Mouse (Mus musculus) hindbrain, embryonic 14.5 days (tissue): ENCODE data around the gene Tdp2. TPM values are rescaled to one million over a fixed set of nuclear protein-coding genes. Genes with fewer than 3 reads are reported as not detected.
A peak's percentile ranks its signal among the peaks of the same experiment; 100 is the strongest.

Experiments used
- ATAC-seq: fragments of 200-750 bp; cut with Nextera tagmentation; 2 replicates; pipeline ENCODE4 v1.8.0; 2017; ENCODE audit warnings: moderate number of reproducible peaks, mild to moderate bottlenecking, moderate TSS enrichment, moderate library complexity; ENCODE audit not compliant: low FRiP score
- DNase-seq: peaks from one replicate; pipeline ENCODE4 v3.0.0-alpha.2; 2015; ENCODE audit warnings: low spot score
- H3K27ac ChIP-seq: fragments of 300-500 bp; sonication (generic); 2 replicates; pipeline ENCODE4 v1.5.1; 2014; ENCODE audit warnings: mild to moderate bottlenecking, moderate library complexity
- H3K27me3 ChIP-seq: fragments of 300-500 bp; sonication (generic); 2 replicates; pipeline ENCODE4 v1.6.1; 2014; ENCODE audit warnings: mild to moderate bottlenecking, low read length, mixed read lengths; ENCODE audit not compliant: control insufficient read depth, insufficient read depth
- H3K36me3 ChIP-seq: fragments of 300-500 bp; sonication (generic); replicated peaks from 2 replicates; pipeline ENCODE4 v1.6.1; 2014; ENCODE audit not compliant: control insufficient read depth, insufficient read depth
- H3K4me1 ChIP-seq: fragments of 300-500 bp; sonication (generic); replicated peaks from 2 replicates; pipeline ENCODE4 v1.6.1; 2014; ENCODE audit warnings: antibody characterized with exemption, low read length, mixed read lengths; ENCODE audit not compliant: control insufficient read depth, insufficient read depth
- H3K4me2 ChIP-seq: fragments of 300-500 bp; sonication (generic); replicated peaks from 2 replicates; pipeline ENCODE4 v1.6.1; 2014; ENCODE audit warnings: mild to moderate bottlenecking, moderate library complexity
- H3K4me3 ChIP-seq: fragments of 300-500 bp; sonication (generic); replicated peaks from 2 replicates; pipeline ENCODE4 v1.5.1; 2014; ENCODE audit warnings: mild to moderate bottlenecking, low read length
- H3K9ac ChIP-seq: fragments of 300-500 bp; sonication (generic); 2 replicates; pipeline ENCODE4 v1.6.1; 2014
- H3K9me3 ChIP-seq: fragments of 300-500 bp; sonication (generic); 2 replicates; pipeline ENCODE4 v1.6.1; 2016; ENCODE audit warnings: low read length; ENCODE audit not compliant: control insufficient read depth
- WGBS: fragments of 180-500 bp; shearing (Covaris S2); extraction: QIAGEN DNeasy Blood & Tissue Kit; methylation state at CpG from one replicate; pipeline ENCODE4 v1.1.7; 2014; 5-methylcytosine and 5-hydroxymethylcytosine counted together
- polyA plus RNA-seq: library from polyadenylated mRNA; unstranded; fragments of >200 nt; fragmentation: Nextera tagmentation; extraction: Ambion mirVana; gene quantifications from 2 replicates; pipeline ENCODE4 v1.2.1, GENCODE M21; 2014

Tdp2 gene
- polyA plus RNA-seq = 34.7 and 37.5 TPM in 2 replicates

DNA sequence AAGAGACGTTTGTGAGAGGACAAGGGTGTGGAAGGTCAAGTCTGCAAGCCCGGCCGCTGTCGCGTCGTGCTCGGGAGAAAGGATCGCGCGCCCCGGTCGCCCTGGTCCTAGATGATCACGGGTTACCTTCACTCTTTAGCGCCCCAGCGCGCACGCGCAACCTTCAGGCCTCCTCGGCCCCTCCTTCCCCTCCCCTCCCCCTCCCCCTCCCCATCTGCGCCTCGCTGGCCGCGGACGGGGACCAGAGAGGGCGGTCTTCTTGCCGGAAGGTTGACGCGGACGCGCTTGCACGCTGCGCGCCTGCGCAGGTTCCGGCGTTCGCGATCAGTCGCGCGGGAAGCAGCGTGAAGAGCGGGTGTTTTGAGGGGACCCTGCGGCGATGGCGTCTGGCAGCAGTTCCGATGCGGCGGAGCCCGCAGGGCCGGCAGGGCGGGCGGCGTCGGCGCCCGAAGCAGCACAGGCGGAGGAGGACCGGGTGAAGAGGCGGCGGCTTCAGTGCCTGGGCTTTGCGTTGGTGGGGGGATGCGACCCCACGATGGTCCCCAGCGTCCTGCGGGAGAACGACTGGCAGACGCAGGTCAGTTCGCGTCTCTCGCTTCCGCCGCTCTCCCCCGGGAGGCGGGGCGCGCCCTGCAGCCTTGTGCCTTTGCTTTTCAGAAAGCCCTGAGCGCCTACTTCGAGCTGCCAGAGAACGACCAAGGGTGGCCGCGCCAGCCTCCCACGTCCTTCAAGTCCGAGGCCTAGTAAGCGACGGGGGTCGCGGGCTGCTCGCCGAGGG is at the start of gene Tdp2, which contains the start of gene Acot13:
Gene Tdp2, plus strand, starts transcription at position 327 of the 778 bp plus-strand sequence.
Gene Acot13, minus strand, starts transcription at position 188 of the 778 bp plus-strand sequence.
- Histone ChIP-seq H3K4me1 (peaks cover 27% of the 10 kb centered on the region), H3K9ac (peak within 1 kb of the TSS; percentile 83), H3K27me3 (no peaks in the 10 kb centered on the region), H3K9me3 (no peaks in the 10 kb centered on the region), H3K36me3 (no peaks in the 10 kb centered on the region), H3K4me3 (peak within 1 kb of the TSS; percentile 77), H3K4me2 (peak within 1 kb of the TSS; percentile 73), H3K27ac (peak within 1 kb of the TSS; percentile 83)
- WGBS = under 1% methylated on average over 90 of the region's 90 CpGs
- peak; percentile 97 for ATAC-seq
- peak; percentile 96 for DNase-seq

DNA sequence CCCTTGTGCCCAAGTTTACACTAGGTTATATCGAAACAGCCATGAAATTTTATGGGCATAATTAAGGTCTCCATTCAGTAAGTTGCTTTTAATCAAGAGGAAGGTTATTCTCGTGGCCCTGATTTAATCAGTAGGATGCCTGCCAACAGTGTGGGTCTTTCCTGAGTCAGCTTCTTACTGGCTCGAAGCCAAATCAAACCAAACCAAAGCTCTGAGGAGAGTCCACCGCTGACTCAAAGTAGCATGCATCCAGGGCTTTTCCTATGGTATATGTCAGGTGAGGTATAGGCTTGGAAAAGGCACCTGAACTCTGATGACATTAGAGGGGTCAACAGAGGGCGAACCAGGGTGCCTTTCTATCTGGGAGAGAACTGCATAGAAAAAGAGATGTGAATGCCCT is 49.6 kb upstream of the Tdp2 start:
- H3K4me3 ChIP-seq = no peak overlapping the region
- 58% methylated on average over 5 of the region's 5 CpGs for WGBS
- H3K9me3 ChIP-seq = no peaks in the 10 kb centered on the region
- H3K9ac ChIP-seq = no peak overlapping the region
- H3K27me3 ChIP-seq = no peaks in the 10 kb centered on the region
- ATAC-seq = no peak
- no peak overlapping the region for H3K4me2 ChIP-seq
- H3K4me1 ChIP-seq = 0 out of 2 replicates have a peak, but pooled peaks cover 4% of the 10 kb centered on the region
- H3K36me3 ChIP-seq = no peaks in the 10 kb centered on the region
- DNase-seq = no peak
- H3K27ac ChIP-seq = no peak overlapping the region

- WGBS = 49% methylated on average over 11 of the region's 11 CpGs
- H3K27me3 ChIP-seq = no peaks in the 10 kb centered on the region
- no peak overlapping the region for H3K9ac ChIP-seq
- DNase-seq (no peak), ATAC-seq (no peak)
- no peaks in the 10 kb centered on the region for H3K36me3 ChIP-seq
- H3K4me1 ChIP-seq = 0 out of 2 replicates have a peak, but pooled peaks cover 4% of the 10 kb centered on the region
- H3K4me2 ChIP-seq = no peak overlapping the region
- H3K27ac ChIP-seq = no peak overlapping the region
- no peaks in the 10 kb centered on the region for H3K9me3 ChIP-seq
- H3K4me3 ChIP-seq = no peak overlapping the region
These were observed 45.4 kb upstream of the Tdp2 start for GRCm38 (mm10) chr13:24786014-24786490.

- H3K4me3 ChIP-seq = no peak overlapping the region
- H3K9me3 ChIP-seq = no peaks in the 10 kb centered on the region
- no peak overlapping the region for H3K9ac ChIP-seq
- no peak overlapping the region for H3K27ac ChIP-seq
- H3K4me2 ChIP-seq = no peak overlapping the region
- WGBS = 91% methylated on average over 5 of the region's 5 CpGs
- ATAC-seq = no peak
- H3K36me3 ChIP-seq = no peaks in the 10 kb centered on the region
- H3K4me1 ChIP-seq = no peaks in the 10 kb centered on the region
- H3K27me3 ChIP-seq = no peaks in the 10 kb centered on the region
- no peak for DNase-seq
These were observed 44.0 kb upstream of the Tdp2 start for GRCm38 (mm10) chr13:24787477-24787876.

DNA sequence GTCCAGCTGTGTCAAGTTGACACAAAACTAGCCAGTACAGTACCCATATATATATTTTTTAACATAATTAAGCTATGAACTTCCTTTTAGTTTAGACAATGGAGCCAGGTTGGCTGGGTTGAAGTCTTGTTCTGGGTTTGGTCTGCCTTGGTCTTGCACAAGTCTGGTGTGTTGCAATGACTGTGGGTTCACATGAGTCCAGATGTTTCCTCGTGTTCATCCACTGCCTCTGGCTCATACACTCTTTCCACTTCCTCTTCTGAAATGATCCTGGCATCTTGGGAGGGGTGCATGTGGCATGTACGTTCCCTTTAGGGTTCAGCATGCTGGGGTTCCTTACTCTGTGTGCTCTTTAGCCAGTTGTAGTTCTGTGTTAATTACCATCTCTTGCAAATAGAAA is 40.1 kb upstream of the Tdp2 start:
- no peaks in the 10 kb centered on the region for H3K27me3 ChIP-seq
- no peaks in the 10 kb centered on the region for H3K36me3 ChIP-seq
- H3K4me2 ChIP-seq = no peak overlapping the region
- 73% methylated on average over 2 of the region's 2 CpGs for WGBS
- no peak overlapping the region for H3K9ac ChIP-seq
- H3K4me3 ChIP-seq = no peak overlapping the region
- no peaks in the 10 kb centered on the region for H3K9me3 ChIP-seq
- no peak for DNase-seq
- ATAC-seq = no peak
- H3K4me1 ChIP-seq = no peaks in the 10 kb centered on the region
- no peak overlapping the region for H3K27ac ChIP-seq

DNA sequence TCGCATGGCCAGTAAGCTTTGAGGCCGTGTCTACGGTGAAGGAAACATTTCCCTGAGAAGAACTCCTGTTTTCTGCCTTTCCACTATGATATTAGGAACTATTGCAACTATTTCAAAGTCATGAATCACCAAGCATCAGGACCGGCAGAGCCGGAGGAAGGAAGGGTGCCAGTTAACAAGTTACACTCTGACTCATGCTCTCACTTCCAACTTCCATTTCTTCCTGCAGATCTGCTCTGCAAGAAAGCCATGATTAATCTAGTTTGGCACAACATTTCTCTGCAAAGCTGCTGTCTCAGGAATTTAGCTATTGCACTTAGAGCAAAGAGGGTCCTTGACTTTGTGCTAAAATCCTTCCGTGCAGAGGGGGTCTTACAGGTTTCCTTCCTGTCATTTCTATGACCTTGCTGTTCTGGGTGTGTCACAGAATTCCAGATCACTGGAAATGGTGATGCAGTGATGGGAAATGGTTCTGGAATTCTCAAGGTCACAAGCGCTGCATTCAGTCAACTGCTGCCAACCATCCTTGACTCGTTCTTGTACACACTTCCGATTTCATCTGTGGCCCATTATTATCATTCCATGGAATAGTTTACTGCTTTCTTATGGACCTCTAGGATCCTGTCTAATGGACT is 39.0 kb upstream of the Tdp2 start:
- ATAC-seq = no peak

DNA sequence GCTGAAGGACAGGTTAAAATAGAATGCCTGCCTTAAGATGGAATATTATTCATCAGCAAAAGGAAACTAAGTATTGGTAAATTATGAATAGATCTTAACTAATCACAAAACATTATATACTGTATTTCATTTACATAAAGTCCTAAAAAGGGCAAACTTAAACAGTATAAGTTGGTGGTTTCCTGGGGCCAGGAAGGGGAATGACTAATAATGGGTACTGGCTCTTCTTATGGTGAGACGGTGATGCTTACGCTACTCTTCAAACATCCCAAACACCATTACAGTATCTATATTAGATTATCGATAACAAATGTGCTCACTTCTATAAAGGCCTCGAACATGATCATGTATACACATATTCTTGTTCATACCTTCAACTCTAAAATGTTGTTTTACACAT is 32.8 kb upstream of the Tdp2 start:
- DNase-seq = no peak
- Histone ChIP-seq H3K27ac (no peak overlapping the region), H3K27me3 (no peaks in the 10 kb centered on the region), H3K4me2 (no peak overlapping the region), H3K4me3 (no peak overlapping the region), H3K4me1 (peaks cover 19% of the 10 kb centered on the region), H3K9ac (no peak overlapping the region), H3K9me3 (no peaks in the 10 kb centered on the region), H3K36me3 (no peaks in the 10 kb centered on the region)
- ATAC-seq = no peak
- 97% methylated on average over 4 of the region's 4 CpGs for WGBS

More for the DNA sequence above, 39.0 kb upstream of the Tdp2 start:
- H3K27me3 ChIP-seq = no peaks in the 10 kb centered on the region
- H3K36me3 ChIP-seq = no peaks in the 10 kb centered on the region
- WGBS = 94% methylated on average over 9 of the region's 9 CpGs
- DNase-seq = no peak
- no peak overlapping the region for H3K4me3 ChIP-seq
- no peak overlapping the region for H3K4me2 ChIP-seq
- no peak overlapping the region for H3K27ac ChIP-seq
- no peaks in the 10 kb centered on the region for H3K4me1 ChIP-seq
- H3K9me3 ChIP-seq = no peaks in the 10 kb centered on the region
- no peak overlapping the region for H3K9ac ChIP-seq

GRCm38 (mm10) chr13:24799378-24799777 is 32.1 kb upstream of the Tdp2 start:
- Histone ChIP-seq H3K9me3 (no peaks in the 10 kb centered on the region), H3K27me3 (no peaks in the 10 kb centered on the region), H3K9ac (peak overlapping the region; percentile 63), H3K4me2 (peak overlapping the region; percentile 70), H3K4me1 (peaks cover 26% of the 10 kb centered on the region), H3K27ac (no peak overlapping the region), H3K4me3 (peak overlapping the region; percentile 96), H3K36me3 (no peaks in the 10 kb centered on the region)
- DNase-seq = no peak
- WGBS = 74% methylated on average over 5 of the region's 5 CpGs
- ATAC-seq = no peak

DNA sequence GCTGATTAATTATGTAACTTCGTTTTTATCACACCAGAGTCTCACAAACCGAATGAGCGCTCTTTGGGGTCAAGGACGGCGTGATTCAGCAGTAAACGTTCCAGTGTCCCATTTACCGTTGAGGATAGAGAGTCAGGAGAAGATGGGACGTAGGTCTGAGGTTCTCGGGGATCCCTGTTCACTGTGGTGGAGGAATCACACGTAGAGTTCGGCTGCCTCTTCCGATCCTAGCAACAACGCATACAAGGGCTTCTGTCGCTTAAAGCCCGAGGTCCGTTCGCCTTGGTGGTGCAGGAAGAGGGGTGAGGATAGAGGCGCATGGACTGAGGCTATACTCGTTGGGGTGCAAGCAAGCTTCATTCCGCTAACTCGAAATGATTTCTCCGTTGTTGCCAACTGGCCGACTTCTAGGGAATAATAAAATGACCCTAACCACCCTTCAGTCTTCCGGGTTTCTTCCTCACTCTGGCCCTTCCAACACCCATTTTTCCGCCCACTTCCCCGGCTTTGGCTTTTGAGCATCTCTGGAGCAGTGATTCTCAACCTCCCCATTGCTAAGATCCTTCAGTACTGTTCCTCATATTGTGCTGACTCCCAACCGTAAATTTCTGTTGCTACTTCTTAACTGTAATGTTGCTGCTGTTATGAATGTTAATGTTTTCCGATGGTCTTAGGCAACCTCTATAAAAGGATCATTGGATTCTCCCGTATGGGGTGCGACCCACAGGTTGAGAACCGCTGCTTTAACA is 31.4 kb upstream of the Tdp2 start:
- DNase-seq (peak; percentile 47), ATAC-seq (peak; percentile 54; the same call in 1 of the 2 replicates)
- Histone ChIP-seq H3K4me2 (peak overlapping the region; percentile 70), H3K4me3 (peak overlapping the region; percentile 96), H3K27ac (peak overlapping the region; percentile 76), H3K9me3 (no peaks in the 10 kb centered on the region), H3K36me3 (peaks cover 5% of the 10 kb centered on the region; the same call in 1 of the 2 replicates), H3K9ac (peak overlapping the region; percentile 63), H3K4me1 (peaks cover 30% of the 10 kb centered on the region), H3K27me3 (no peaks in the 10 kb centered on the region)
- WGBS = 1% methylated on average over 31 of the region's 31 CpGs
